Mouse (Mus musculus): ENCODE data around the gene Fgd3. TPM values are rescaled to one million over a fixed set of nuclear protein-coding genes. Genes with fewer than 3 reads are reported as not detected.

The Fgd3 gene
- polyA plus RNA-seq, 1 experiment from 2014 or later = 1.2 TPM

DNA sequence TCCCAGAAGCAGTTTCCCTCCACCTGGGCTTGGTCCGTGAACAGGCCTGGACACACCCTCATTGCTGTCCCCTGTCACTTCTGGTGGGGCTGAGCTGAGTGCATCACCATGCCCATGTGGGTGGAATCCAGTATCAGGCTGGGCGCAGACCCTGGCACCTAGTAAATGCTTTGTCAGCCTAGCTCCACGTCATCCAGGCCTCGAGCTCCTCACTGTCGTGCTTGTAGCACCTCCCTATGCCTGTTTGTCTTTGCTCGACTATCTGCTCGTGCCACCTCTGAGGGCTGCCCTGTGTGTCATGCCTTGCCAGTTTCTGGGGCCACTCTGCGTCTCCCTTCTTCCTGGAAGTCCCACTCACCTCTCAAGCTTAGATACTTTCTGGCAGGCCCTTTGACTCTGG, 24.5 kb upstream of the Fgd3 start:
- no peak for ATAC-seq

GRCm38 (mm10) chr13:49342723-49343100, 22.6 kb upstream of the Fgd3 start:
- Histone ChIP-seq H3K9ac (ENCODE audit: low read depth, low read length) (peak overlapping the region; percentile 90), H3K36me3 (ENCODE audit: control insufficient read depth, insufficient read depth, low read length) (no peaks in the 10 kb centered on the region), H3K4me1 (ENCODE audit: control insufficient read depth, insufficient read depth, low read length) (peaks cover 45% of the 10 kb centered on the region), H3K27ac (ENCODE audit: low read length) (no peak overlapping the region), H3K9me3 (ENCODE audit: control insufficient read depth, low read length) (no peaks in the 10 kb centered on the region), H3K4me3 (ENCODE audit: low read length) (peak overlapping the region; percentile 96), H3K4me2 (ENCODE audit: low read depth, low read length) (peak overlapping the region; percentile 94), H3K27me3 (replicated peaks; ENCODE audit: control insufficient read depth, insufficient read depth, low read length) (no peaks in the 10 kb centered on the region)
- ATAC-seq = no peak

More for the DNA sequence above, 24.5 kb upstream of the Fgd3 start:
- Histone ChIP-seq H3K9ac (ENCODE audit: low read depth, low read length) (peak overlapping the region; percentile 37; the same call in 1 of the 2 replicates), H3K27me3 (replicated peaks; ENCODE audit: control insufficient read depth, insufficient read depth, low read length) (no peaks in the 10 kb centered on the region), H3K4me2 (ENCODE audit: low read depth, low read length) (peak overlapping the region; percentile 12; the same call in 1 of the 2 replicates), H3K36me3 (ENCODE audit: control insufficient read depth, insufficient read depth, low read length) (no peaks in the 10 kb centered on the region), H3K4me3 (ENCODE audit: low read length) (no peak overlapping the region), H3K4me1 (ENCODE audit: control insufficient read depth, insufficient read depth, low read length) (peaks cover 45% of the 10 kb centered on the region), H3K27ac (ENCODE audit: low read length) (no peak overlapping the region; the same call in 1 of the 2 replicates), H3K9me3 (ENCODE audit: control insufficient read depth, low read length) (no peaks in the 10 kb centered on the region)
- 68% methylated on average over 8 of the region's 8 CpGs for WGBS

DNA sequence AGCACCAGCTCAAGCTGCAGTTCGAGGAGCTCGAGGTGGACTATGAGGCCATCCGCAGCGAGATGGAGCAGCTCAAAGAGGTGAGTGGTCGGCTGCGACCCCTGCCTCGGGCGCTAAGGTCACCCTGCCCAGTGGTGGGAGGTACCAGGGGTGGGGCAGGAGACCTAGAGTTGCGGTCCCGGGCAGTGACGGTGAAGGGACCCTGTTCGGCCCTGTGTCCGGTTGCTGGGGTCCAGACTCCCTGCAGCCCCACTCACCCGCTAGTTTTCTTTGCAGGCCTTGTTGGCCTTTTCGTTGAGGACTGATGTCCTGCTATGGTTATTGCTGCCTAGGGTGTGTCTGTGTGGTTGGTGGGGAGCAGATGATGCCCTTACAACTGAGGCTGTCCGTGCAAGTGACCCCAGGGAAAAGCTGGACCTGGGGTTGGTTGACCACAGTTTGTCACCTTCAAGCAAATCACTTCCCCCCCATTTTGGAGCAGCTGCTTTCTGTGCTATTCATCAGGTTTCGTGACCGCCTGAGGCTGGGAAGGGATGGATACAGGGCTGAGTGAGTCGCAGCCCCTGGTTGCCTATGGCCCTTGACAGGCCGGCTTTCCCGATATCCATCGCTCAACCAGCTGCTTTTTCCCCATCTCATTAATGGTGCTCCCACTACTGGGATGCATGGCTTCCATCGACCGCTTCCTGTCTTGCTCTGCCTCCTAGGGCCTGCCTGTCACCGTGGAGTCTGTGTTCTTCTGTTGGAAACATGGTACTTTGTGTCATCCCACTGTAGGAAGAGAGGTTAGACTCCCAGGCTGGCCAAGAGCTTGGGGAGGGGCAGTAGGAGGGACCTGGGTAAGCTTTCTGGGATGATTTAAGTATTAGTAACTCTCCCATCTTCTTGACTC, 22.0 kb upstream of the Fgd3 start:
- ATAC-seq = no peak; the same call in 1 of the 2 replicates

GRCm38 (mm10) chr13:49341012-49341830, 21.1 kb upstream of the Fgd3 start, which contains the start of gene Bicd2:
Bicd2 (plus strand) TSS chr13:49341585.
- peak within 1 kb of the TSS; percentile 94 for H3K4me2 ChIP-seq (ENCODE audit: low read depth, low read length)
- WGBS = under 1% methylated on average over 74 of the region's 74 CpGs
- peak within 1 kb of the TSS; percentile 90 for H3K9ac ChIP-seq (ENCODE audit: low read depth, low read length)
- H3K4me1 ChIP-seq (ENCODE audit: control insufficient read depth, insufficient read depth, low read length) = peaks cover 45% of the 10 kb centered on the region
- no peaks in the 10 kb centered on the region for H3K27me3 ChIP-seq (replicated peaks; ENCODE audit: control insufficient read depth, insufficient read depth, low read length)
- H3K9me3 ChIP-seq (ENCODE audit: control insufficient read depth, low read length) = no peaks in the 10 kb centered on the region
- peak within 1 kb of the TSS; percentile 78 for H3K27ac ChIP-seq (ENCODE audit: low read length)
- no peaks in the 10 kb centered on the region for H3K36me3 ChIP-seq (ENCODE audit: control insufficient read depth, insufficient read depth, low read length)
- H3K4me3 ChIP-seq (ENCODE audit: low read length) = peak within 1 kb of the TSS; percentile 96
- peak; percentile 99 for ATAC-seq

More for the DNA sequence above, 22.0 kb upstream of the Fgd3 start:
- peaks cover 45% of the 10 kb centered on the region for H3K4me1 ChIP-seq (ENCODE audit: control insufficient read depth, insufficient read depth, low read length)
- WGBS = 10% methylated on average over 25 of the region's 25 CpGs
- H3K4me3 ChIP-seq (ENCODE audit: low read length) = peak overlapping the region; percentile 96
- no peaks in the 10 kb centered on the region for H3K27me3 ChIP-seq (replicated peaks; ENCODE audit: control insufficient read depth, insufficient read depth, low read length)
- H3K4me2 ChIP-seq (ENCODE audit: low read depth, low read length) = peak overlapping the region; percentile 94
- peak overlapping the region; percentile 52 for H3K27ac ChIP-seq (ENCODE audit: low read length)
- H3K9me3 ChIP-seq (ENCODE audit: control insufficient read depth, low read length) = no peaks in the 10 kb centered on the region
- peak overlapping the region; percentile 90 for H3K9ac ChIP-seq (ENCODE audit: low read depth, low read length)
- no peaks in the 10 kb centered on the region for H3K36me3 ChIP-seq (ENCODE audit: control insufficient read depth, insufficient read depth, low read length)

DNA sequence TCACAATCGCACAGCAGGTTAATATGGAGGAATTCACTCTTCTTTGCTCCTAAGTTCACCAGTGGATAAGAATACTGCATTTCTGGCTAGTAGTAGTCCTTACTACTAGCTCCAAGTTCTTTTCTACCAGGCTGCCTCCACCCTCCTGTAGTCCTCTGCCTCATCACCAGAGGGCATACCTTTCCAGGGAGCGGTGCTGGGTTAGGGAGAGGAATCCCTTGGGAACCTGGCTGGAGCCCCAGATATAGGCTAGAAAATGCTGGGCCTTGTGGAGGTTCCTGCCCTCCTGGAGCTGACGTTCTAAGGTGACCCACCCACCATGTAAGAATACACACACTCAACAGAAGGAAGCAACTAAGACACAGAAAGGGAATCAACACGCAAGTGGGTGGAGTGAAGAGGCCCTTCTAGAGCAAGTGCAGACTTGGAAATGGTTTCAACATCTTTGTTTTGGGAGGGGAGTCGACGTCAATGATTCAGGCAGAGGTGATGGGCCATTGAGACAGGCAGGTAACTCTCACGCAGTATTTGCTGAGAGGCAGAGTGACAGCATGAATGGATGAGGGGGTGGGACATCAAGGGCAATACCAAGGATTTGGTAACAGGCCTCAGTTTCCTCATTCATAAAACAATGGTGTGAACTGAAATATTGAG, 18.9 kb upstream of the Fgd3 start:
- Histone ChIP-seq H3K36me3 (ENCODE audit: control insufficient read depth, insufficient read depth, low read length) (no peaks in the 10 kb centered on the region; the same call in 1 of the 2 replicates), H3K9me3 (ENCODE audit: control insufficient read depth, low read length) (no peaks in the 10 kb centered on the region; the same call in 1 of the 2 replicates), H3K4me1 (ENCODE audit: control insufficient read depth, insufficient read depth, low read length) (peaks cover 25% of the 10 kb centered on the region), H3K9ac (ENCODE audit: low read depth, low read length) (no peak overlapping the region), H3K4me2 (ENCODE audit: low read depth, low read length) (no peak overlapping the region), H3K27me3 (replicated peaks; ENCODE audit: control insufficient read depth, insufficient read depth, low read length) (no peaks in the 10 kb centered on the region), H3K27ac (ENCODE audit: low read length) (no peak overlapping the region), H3K4me3 (ENCODE audit: low read length) (no peak overlapping the region)
- no peak for ATAC-seq
- 73% methylated on average over 7 of the region's 7 CpGs for WGBS

DNA sequence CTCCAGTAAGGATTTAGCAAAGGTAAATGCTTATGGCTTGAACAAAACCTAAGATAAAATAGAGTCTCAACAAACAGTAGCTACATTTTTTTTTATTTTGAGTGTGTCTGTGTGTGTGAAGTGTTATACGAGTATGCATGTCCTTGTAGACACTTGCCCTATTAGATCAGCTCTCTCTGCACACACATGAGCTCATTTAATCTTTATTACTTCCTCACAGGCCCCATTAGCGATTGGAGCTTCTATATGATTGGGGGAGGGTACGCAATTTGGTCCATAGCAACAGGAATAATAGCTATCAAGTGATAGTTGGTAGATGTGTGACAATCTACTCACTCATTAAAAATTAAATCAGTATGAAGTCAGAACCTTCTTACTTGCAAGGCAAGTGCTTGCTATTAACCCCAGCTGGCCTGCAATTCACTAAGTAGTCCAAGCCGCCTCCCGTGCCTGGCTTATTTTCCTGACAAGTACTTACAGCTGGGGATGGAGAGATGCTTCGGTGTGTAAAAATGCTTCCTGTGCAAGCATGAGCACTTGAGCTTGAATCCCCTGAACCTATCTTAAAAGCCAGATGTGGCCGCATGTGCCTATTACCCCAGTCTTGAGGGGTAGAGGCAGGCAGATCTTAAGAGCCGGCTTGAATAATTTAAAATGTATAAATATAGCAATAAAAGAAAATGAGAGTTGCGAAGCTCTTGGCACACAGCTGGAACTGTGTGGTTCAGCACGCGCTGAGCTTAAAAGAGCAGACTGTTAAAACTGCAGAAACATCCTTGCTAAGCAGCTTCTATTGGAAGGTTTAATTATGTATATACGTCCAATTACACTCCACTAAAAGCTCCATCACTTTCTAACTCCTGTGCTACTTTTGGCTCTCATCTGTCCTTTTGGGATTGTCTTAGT, 15.2 kb upstream of the Fgd3 start:
- ATAC-seq = no peak
- H3K4me2 ChIP-seq (ENCODE audit: low read depth, low read length) = no peak overlapping the region
- 76% methylated on average over 12 of the region's 12 CpGs for WGBS

GRCm38 (mm10) chr13:49333250-49333649, 13.1 kb upstream of the Fgd3 start:
- 69% methylated on average over 2 of the region's 2 CpGs for WGBS
- ATAC-seq = no peak
- Histone ChIP-seq H3K27me3 (replicated peaks; ENCODE audit: control insufficient read depth, insufficient read depth, low read length) (no peaks in the 10 kb centered on the region), H3K4me3 (ENCODE audit: low read length) (no peak overlapping the region), H3K9me3 (ENCODE audit: control insufficient read depth, low read length) (no peaks in the 10 kb centered on the region; the same call in 1 of the 2 replicates), H3K4me2 (ENCODE audit: low read depth, low read length) (no peak overlapping the region), H3K4me1 (ENCODE audit: control insufficient read depth, insufficient read depth, low read length) (no peaks in the 10 kb centered on the region), H3K36me3 (ENCODE audit: control insufficient read depth, insufficient read depth, low read length) (no peaks in the 10 kb centered on the region; the same call in 1 of the 2 replicates), H3K9ac (ENCODE audit: low read depth, low read length) (no peak overlapping the region), H3K27ac (ENCODE audit: low read length) (no peak overlapping the region)

More for the DNA sequence above, 15.2 kb upstream of the Fgd3 start:
- H3K9ac ChIP-seq (ENCODE audit: low read depth, low read length) = no peak overlapping the region
- H3K36me3 ChIP-seq (ENCODE audit: control insufficient read depth, insufficient read depth, low read length) = no peaks in the 10 kb centered on the region; the same call in 1 of the 2 replicates
- H3K27ac ChIP-seq (ENCODE audit: low read length) = no peak overlapping the region
- H3K4me3 ChIP-seq (ENCODE audit: low read length) = no peak overlapping the region
- H3K9me3 ChIP-seq (ENCODE audit: control insufficient read depth, low read length) = no peaks in the 10 kb centered on the region; the same call in 1 of the 2 replicates
- H3K4me1 ChIP-seq (ENCODE audit: control insufficient read depth, insufficient read depth, low read length) = 0 out of 2 replicates have a peak, but pooled peaks cover under 1% of the 10 kb centered on the region
- H3K27me3 ChIP-seq (replicated peaks; ENCODE audit: control insufficient read depth, insufficient read depth, low read length) = no peaks in the 10 kb centered on the region

- Histone ChIP-seq H3K9me3 (ENCODE audit: control insufficient read depth, low read length) (no peaks in the 10 kb centered on the region), H3K27ac (ENCODE audit: low read length) (no peak overlapping the region), H3K4me2 (ENCODE audit: low read depth, low read length) (no peak overlapping the region), H3K36me3 (ENCODE audit: control insufficient read depth, insufficient read depth, low read length) (no peaks in the 10 kb centered on the region), H3K27me3 (replicated peaks; ENCODE audit: control insufficient read depth, insufficient read depth, low read length) (no peaks in the 10 kb centered on the region), H3K4me1 (ENCODE audit: control insufficient read depth, insufficient read depth, low read length) (no peaks in the 10 kb centered on the region), H3K4me3 (ENCODE audit: low read length) (no peak overlapping the region), H3K9ac (ENCODE audit: low read depth, low read length) (no peak overlapping the region)
- 83% methylated on average over 4 of the region's 4 CpGs for WGBS
- ATAC-seq = no peak
Measured at GRCm38 (mm10) chr13:49328101-49328500, 8.0 kb upstream of the Fgd3 start.
